ENCODE assay signal across 7 mouse cellular contexts in the genomic region with DNA sequence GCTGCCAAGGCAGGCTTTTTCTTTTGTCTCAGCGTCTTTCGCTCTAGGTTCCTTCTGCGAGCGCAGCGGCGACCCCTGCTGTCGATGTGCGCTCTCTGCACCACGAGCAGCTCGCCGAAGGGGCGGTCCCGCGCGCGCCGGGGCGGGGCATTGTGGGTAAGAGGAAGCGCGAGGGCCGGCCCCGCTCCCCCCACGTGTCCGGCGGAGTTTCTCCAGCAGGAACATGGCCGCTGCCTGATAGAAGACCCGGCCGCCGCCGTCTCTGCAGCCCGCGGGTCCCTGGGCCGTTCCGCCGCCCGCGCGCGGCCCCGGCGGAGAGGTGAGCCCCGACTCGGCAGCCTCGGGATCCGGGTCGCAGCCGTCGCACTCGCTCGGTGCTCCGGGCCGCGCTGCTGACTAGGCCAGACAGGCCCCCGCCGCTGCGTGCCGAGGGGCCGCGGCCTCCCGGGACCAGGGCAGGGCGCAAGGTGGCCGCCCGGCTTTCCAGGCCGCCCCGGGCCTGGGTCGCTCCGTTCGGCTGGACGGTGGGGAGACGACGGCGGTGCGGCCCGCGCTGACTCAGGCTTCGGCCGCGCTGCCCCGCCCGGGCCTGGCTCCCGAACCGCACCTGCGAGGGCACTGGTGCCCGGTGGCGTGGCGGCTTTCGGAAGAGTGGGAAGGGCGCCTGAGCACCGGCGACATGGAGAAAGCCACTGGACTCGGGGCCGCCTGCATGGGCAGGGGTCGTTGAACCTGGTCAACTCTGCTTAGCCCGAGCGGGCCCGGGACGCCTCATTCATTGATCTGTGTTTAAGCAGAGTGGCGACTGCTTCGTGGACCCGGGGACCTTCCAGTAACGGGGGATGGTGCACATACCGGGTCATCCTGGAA. TPM values are rescaled to one million over a fixed set of nuclear protein-coding genes. Genes with fewer than 3 reads are reported as not detected.
DNase-seq lines count a peak whose midpoint lies in the region; ATAC-seq lines count a peak whose summit lies in the region.

A gene (plus strand): TSS at position 153 of the 870 bp plus-strand sequence.

- H3K4me2 ChIP-seq in intestine, embryonic 15.5 days (replicated peaks): peak within 1 kb of the TSS; percentile 71

- peak within 1 kb of the TSS; percentile 86 for H3K27ac ChIP-seq in intestine, embryonic 15.5 days
- peak within 1 kb of the TSS; percentile 93 for H3K27ac ChIP-seq in midbrain, embryonic 10.5 days (replicated peaks)

- peak; percentile 96 for ATAC-seq in intestine, embryonic 15.5 days

- H3K36me3 ChIP-seq in intestine, embryonic 15.5 days: no peaks in the 10 kb centered on the region
- H3K36me3 ChIP-seq in midbrain, embryonic 10.5 days: peaks cover 19% of the 10 kb centered on the region

- peak; percentile 99 to 100 for DNase-seq in adrenal gland, adult 18-20 months (ENCODE audit: low spot score in 2 of 2)
- peak; percentile 97 for DNase-seq in embryo, embryonic 11 days
- DNase-seq in gastrocnemius, postnatal 36 days: peak; percentile 99 to 100
- DNase-seq in left cerebral cortex, postnatal 25 days (ENCODE audit: low spot score in 2 of 2): peak; percentile 100
- DNase-seq in midbrain, embryonic 10.5 days (ENCODE audit: low spot score): peak; percentile 99
- DNase-seq in right cerebral cortex, postnatal 4 days: peak; percentile 99

- no peaks in the 10 kb centered on the region for H3K9me3 ChIP-seq in intestine, embryonic 15.5 days
- no peaks in the 10 kb centered on the region for H3K9me3 ChIP-seq in midbrain, embryonic 10.5 days (replicated peaks)

- peaks cover 8% of the 10 kb centered on the region; the same call in 1 of the 2 replicates for H3K4me1 ChIP-seq in intestine, embryonic 15.5 days (replicated peaks)
- H3K4me1 ChIP-seq in midbrain, embryonic 10.5 days: peaks cover 34% of the 10 kb centered on the region

- no peaks in the 10 kb centered on the region for H3K27me3 ChIP-seq in intestine, embryonic 15.5 days (replicated peaks)
- no peaks in the 10 kb centered on the region for H3K27me3 ChIP-seq in midbrain, embryonic 10.5 days (ENCODE audit: low read depth, poor library complexity, severe bottlenecking)

- H3K4me3 ChIP-seq in intestine, embryonic 15.5 days (replicated peaks): peak within 1 kb of the TSS; percentile 94
- H3K4me3 ChIP-seq in midbrain, embryonic 10.5 days: peak within 1 kb of the TSS; percentile 83

- intact Hi-C loops in gastrocnemius, postnatal 36 days (cut with DNase I): loop anchor here (1.0 to 5.0 kb wide), 2 partner anchors 83 to 241 kb away; a partner anchor contains a TSS
- intact Hi-C loops in left cerebral cortex, postnatal 25 days (cut with DNase I): loop anchor here (1.0 to 10.0 kb wide), 4 partner anchors 75 to 281 kb away; a partner anchor contains a TSS

- peak within 1 kb of the TSS; percentile 85 for H3K9ac ChIP-seq in intestine, embryonic 15.5 days

- under 1% methylated on average over 100 of the region's 102 CpGs for WGBS in intestine, embryonic 15.5 days
- WGBS in midbrain, embryonic 10.5 days: 0% methylated on average over 102 of the region's 102 CpGs

RNA-seq across cellular contexts. Expression of the gene that starts here (rescaled TPM):
- total RNA-seq in adrenal gland, adult 18-20 months (2021): 10 to 100 TPM; 20.8 to 23.5 TPM
- 10 to 100 TPM; 10.7 to 11.4 TPM for total RNA-seq in gastrocnemius, postnatal 36 days (2021)
- 40.3 and 41.5 TPM in 2 replicates for polyA plus RNA-seq in intestine, embryonic 15.5 days (2015; fragmentation: Nextera tagmentation; extraction: Ambion mirVana)
- 10 to 100 TPM; 25.2 TPM for total RNA-seq in left cerebral cortex, postnatal 25 days (2021)
- 38.2 and 41.0 TPM in 2 replicates for polyA plus RNA-seq in midbrain, embryonic 10.5 days (2016; fragmentation: Nextera tagmentation; extraction: Ambion mirVana)

Comparison
In these comparisons a context has a peak if more than half of its experiments do, and no peak if none do; other contexts are left out.
1. Peak in every context shown above with its lines: DNase-seq, ATAC-seq, H3K4me3 ChIP-seq and H3K27ac ChIP-seq.